Mouse (Mus musculus): ENCODE results near the gene Nos1. TPM values are rescaled to one million over a fixed set of nuclear protein-coding genes. Genes with fewer than 3 reads are reported as not detected.

Gene Nos1
- polyA plus RNA-seq, 1 experiment from 2014 or later, result 0.07 TPM

DNA sequence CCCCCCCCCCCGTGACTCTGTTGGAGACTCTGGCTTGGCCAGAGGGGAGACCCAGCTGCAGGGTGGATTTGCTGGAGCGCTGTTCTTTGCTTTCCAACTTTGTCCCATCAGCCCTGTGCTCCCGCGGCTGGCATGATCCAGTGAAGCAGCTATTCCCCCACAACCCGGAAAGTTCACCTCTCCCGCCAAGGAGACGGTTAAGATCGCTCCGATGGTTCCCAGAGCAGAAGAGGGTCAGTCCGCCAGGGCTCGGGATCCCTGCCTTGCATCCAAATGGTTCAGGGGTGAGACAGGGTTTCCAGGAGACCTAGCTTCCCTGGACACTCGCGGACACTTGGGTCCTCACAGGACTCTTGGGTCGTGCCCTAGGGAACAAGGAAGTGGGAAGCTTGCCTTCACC lies 61.9 kb downstream of the Nos1 start:
- H3K9me3 ChIP-seq (replicated peaks; ENCODE audit: control insufficient read depth, low read length), result no peaks in the 10 kb centered on the region
- H3K27ac ChIP-seq (ENCODE audit: low read length), result no peak overlapping the region
- 5% methylated on average over 14 of the region's 14 CpGs for WGBS (ENCODE audit: insufficient replicate concordance)
- H3K4me3 ChIP-seq (ENCODE audit: low read depth, low read length), result no peak overlapping the region
- no peak overlapping the region for H3K4me2 ChIP-seq (ENCODE audit: low read depth, low read length)
- peaks cover 34% of the 10 kb centered on the region for H3K27me3 ChIP-seq (ENCODE audit: control insufficient read depth, insufficient read depth, low read depth, low read length)
- ATAC-seq (ENCODE audit: low read depth), result no peak
- no peaks in the 10 kb centered on the region for H3K36me3 ChIP-seq (ENCODE audit: control insufficient read depth, insufficient read depth)
- no peaks in the 10 kb centered on the region for H3K4me1 ChIP-seq (ENCODE audit: control insufficient read depth, low read depth, low read length)
- H3K9ac ChIP-seq (ENCODE audit: low read depth, low read length), result no peak overlapping the region

DNA sequence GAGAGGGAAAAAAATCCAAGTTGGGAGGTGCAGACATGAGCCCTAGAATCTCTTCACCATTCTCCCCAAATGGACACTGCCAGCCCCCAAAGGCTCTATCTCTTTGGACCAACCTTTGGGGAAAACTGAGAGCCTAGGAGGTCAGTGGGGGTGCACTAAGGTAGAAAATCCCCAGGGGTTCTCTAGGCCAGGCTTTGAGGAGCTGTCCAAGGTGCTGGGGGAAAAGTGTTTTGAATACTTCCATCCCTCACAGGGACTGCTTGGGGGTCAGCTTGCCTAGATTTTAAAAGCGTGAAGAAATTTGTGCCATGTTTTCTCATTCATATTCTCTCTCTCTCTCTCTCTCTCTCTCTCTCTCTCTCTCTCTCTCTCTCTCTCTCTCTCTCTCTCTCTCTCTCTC lies 63.8 kb downstream of the Nos1 start:
- no peaks in the 10 kb centered on the region for H3K4me1 ChIP-seq (ENCODE audit: control insufficient read depth, low read depth, low read length)
- H3K4me2 ChIP-seq (ENCODE audit: low read depth, low read length), result no peak overlapping the region
- H3K4me3 ChIP-seq (ENCODE audit: low read depth, low read length), result no peak overlapping the region
- no peak overlapping the region for H3K27ac ChIP-seq (ENCODE audit: low read length)
- no peaks in the 10 kb centered on the region for H3K9me3 ChIP-seq (replicated peaks; ENCODE audit: control insufficient read depth, low read length)
- H3K9ac ChIP-seq (ENCODE audit: low read depth, low read length), result no peak overlapping the region
- H3K27me3 ChIP-seq (ENCODE audit: control insufficient read depth, insufficient read depth, low read depth, low read length), result peaks cover 34% of the 10 kb centered on the region
- H3K36me3 ChIP-seq (ENCODE audit: control insufficient read depth, insufficient read depth), result no peaks in the 10 kb centered on the region
- 19% methylated on average over 1 of the region's 1 CpGs for WGBS (ENCODE audit: insufficient replicate concordance)
- ATAC-seq (ENCODE audit: low read depth), result no peak

DNA sequence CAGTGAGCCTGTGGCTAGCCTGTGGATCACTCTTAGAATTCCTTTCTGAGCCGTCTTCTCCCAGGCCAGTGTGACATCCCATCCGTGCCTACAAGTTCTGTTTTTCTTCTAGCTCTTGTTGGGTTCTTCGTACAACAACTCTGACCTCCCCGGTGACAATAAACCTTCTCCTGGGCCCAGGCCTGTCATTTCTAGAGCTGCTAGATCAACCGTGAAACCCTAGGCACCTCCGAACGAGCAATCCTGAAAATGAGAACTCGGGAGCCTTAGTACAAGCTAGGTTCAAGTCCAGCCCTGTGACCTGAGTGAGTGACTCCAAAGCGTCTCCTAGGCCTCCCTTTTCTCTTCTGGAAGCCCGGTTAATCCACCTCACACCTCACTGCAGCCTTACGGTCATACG lies 69.6 kb downstream of the Nos1 start:
- Histone ChIP-seq H3K27me3 (ENCODE audit: control insufficient read depth, insufficient read depth, low read depth, low read length) (no peaks in the 10 kb centered on the region), H3K27ac (ENCODE audit: low read length) (no peak overlapping the region), H3K4me1 (ENCODE audit: control insufficient read depth, low read depth, low read length) (no peaks in the 10 kb centered on the region), H3K4me3 (ENCODE audit: low read depth, low read length) (no peak overlapping the region), H3K9ac (ENCODE audit: low read depth, low read length) (no peak overlapping the region), H3K4me2 (ENCODE audit: low read depth, low read length) (no peak overlapping the region), H3K9me3 (replicated peaks; ENCODE audit: control insufficient read depth, low read length) (no peaks in the 10 kb centered on the region), H3K36me3 (ENCODE audit: control insufficient read depth, insufficient read depth) (no peaks in the 10 kb centered on the region)
- 63% methylated on average over 12 of the region's 12 CpGs for whole genome bisulfite sequencing (ENCODE audit: insufficient replicate concordance)
- ATAC-seq (ENCODE audit: low read depth), result no peak

DNA sequence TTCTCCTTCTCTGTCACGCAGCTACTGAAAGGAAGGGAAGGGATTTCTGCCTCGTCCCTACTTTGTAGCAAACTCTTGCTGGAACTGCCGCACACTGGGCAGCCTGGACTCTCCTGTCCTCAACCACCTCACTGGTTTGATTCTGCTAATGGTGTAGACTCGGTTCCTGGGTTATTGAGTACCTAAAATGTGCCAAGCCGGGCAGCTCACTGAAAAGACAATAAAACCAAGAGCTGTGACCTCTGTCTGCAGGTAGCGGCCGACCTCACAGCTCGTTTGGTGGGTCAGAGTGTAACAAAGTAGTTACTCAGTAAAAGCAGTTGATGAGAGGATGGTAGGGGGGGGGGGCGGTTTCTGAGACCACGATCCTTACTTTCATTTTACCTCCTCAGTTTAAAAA lies 72.9 kb downstream of the Nos1 start:
- 49% methylated on average over 10 of the region's 10 CpGs for WGBS (ENCODE audit: insufficient replicate concordance)
- no peak for ATAC-seq (ENCODE audit: low read depth)
- no peaks in the 10 kb centered on the region for H3K36me3 ChIP-seq (ENCODE audit: control insufficient read depth, insufficient read depth)

DNA sequence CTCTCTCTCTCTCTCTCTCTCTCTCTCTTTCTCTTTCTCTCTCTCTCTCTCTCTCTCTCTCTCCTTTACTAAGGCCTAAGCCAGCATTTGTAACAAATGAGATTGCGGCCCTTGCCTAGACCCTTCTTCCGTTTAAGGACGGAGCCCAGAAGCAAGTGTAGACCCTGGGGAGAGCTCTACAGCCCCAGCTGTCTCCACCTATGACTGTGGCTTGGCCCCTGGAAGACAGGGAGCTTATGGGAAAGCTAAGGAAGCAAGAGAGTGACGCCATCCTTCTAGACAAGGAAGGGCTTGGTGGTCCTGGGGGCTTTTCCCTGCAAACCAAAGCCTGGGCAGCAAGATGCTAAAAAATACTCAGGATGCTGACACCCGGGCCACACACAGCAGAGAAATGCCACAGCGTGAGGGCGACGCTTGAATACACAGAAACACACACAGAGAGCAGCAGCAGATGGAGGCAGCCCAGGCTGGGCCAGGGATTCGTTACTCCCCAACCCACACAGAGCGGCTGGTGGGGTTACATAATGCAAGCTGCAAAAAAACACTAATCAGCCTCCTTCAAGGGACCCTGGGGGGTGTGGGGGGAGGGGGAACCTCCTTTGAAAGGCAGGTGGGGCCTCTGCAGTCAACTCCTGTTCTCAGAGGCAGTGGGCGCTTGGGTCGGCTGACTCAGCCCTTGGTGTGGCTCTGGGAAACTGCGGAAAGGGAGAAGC lies 83.9 kb downstream of the Nos1 start:
- no peak overlapping the region for H3K4me3 ChIP-seq (ENCODE audit: low read depth, low read length)
- H3K9ac ChIP-seq (ENCODE audit: low read depth, low read length), result no peak overlapping the region
- no peak overlapping the region for H3K4me2 ChIP-seq (ENCODE audit: low read depth, low read length)
- H3K4me1 ChIP-seq (ENCODE audit: control insufficient read depth, low read depth, low read length), result no peaks in the 10 kb centered on the region
- H3K27ac ChIP-seq (ENCODE audit: low read length), result no peak overlapping the region
- no peak for ATAC-seq (ENCODE audit: low read depth)
- no peaks in the 10 kb centered on the region for H3K27me3 ChIP-seq (ENCODE audit: control insufficient read depth, insufficient read depth, low read depth, low read length)
- 17% methylated on average over 13 of the region's 13 CpGs for WGBS (ENCODE audit: insufficient replicate concordance)
- no peaks in the 10 kb centered on the region for H3K9me3 ChIP-seq (replicated peaks; ENCODE audit: control insufficient read depth, low read length)
- H3K36me3 ChIP-seq (ENCODE audit: control insufficient read depth, insufficient read depth), result no peaks in the 10 kb centered on the region

More for the DNA sequence above, 72.9 kb downstream of the Nos1 start:
- Histone ChIP-seq H3K9ac (ENCODE audit: low read depth, low read length) (no peak overlapping the region), H3K4me2 (ENCODE audit: low read depth, low read length) (no peak overlapping the region), H3K27me3 (ENCODE audit: control insufficient read depth, insufficient read depth, low read depth, low read length) (no peaks in the 10 kb centered on the region), H3K4me3 (ENCODE audit: low read depth, low read length) (no peak overlapping the region), H3K9me3 (replicated peaks; ENCODE audit: control insufficient read depth, low read length) (no peaks in the 10 kb centered on the region), H3K4me1 (ENCODE audit: control insufficient read depth, low read depth, low read length) (no peaks in the 10 kb centered on the region), H3K27ac (ENCODE audit: low read length) (no peak overlapping the region)

DNA sequence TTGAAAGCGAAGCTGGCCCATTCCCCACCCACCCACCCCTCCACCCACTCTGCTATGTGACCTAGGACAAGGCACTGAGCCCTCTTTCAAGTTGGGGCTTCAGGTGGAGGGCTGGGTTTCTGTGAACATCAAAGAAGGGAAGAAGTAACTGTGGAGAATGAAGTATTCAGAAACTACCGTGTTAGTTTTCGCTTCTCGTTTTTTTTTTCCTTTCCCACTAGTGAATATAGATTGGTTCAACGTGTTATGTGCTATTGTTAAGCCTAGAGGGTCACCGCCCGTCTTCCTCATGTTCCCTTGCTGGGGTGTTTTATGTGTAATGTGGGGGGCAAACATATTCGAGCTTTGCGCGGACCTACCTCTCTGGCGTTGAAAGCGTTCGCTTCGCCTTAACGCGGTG lies 85.0 kb downstream of the Nos1 start:
- Histone ChIP-seq H3K9me3 (replicated peaks; ENCODE audit: control insufficient read depth, low read length) (no peaks in the 10 kb centered on the region), H3K4me3 (ENCODE audit: low read depth, low read length) (no peak overlapping the region), H3K27me3 (ENCODE audit: control insufficient read depth, insufficient read depth, low read depth, low read length) (no peaks in the 10 kb centered on the region), H3K27ac (ENCODE audit: low read length) (no peak overlapping the region), H3K9ac (ENCODE audit: low read depth, low read length) (no peak overlapping the region), H3K4me2 (ENCODE audit: low read depth, low read length) (no peak overlapping the region), H3K36me3 (ENCODE audit: control insufficient read depth, insufficient read depth) (no peaks in the 10 kb centered on the region), H3K4me1 (ENCODE audit: control insufficient read depth, low read depth, low read length) (no peaks in the 10 kb centered on the region)
- 53% methylated on average over 16 of the region's 16 CpGs for WGBS (ENCODE audit: insufficient replicate concordance)
- no peak for ATAC-seq (ENCODE audit: low read depth)

DNA sequence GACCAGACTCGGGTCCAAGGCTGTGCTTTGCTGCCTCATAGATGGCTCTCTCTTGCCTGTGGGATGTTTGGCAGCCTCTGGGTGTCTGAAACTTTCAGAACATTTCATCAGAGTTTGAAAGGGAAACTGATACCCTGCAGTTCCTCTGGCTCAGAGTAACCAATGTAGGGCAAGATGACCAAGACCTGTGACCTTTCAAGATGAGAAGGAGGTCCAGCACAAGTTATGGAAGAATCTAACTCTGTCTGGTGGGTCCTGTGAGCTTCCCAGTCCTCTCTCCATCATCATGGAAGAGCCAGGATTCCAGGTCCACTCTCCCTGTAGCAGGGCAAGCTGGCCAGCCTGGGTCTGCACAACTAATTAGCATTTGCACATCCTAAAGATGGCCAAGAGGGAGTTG lies 90.8 kb downstream of the Nos1 start:
- WGBS (ENCODE audit: insufficient replicate concordance), result 25% methylated on average over 1 of the region's 1 CpGs
- ATAC-seq (ENCODE audit: low read depth), result no peak
- H3K4me3 ChIP-seq (ENCODE audit: low read depth, low read length), result no peak overlapping the region
- H3K9me3 ChIP-seq (replicated peaks; ENCODE audit: control insufficient read depth, low read length), result no peaks in the 10 kb centered on the region
- no peaks in the 10 kb centered on the region for H3K27me3 ChIP-seq (ENCODE audit: control insufficient read depth, insufficient read depth, low read depth, low read length)
- no peaks in the 10 kb centered on the region for H3K36me3 ChIP-seq (ENCODE audit: control insufficient read depth, insufficient read depth)
- no peaks in the 10 kb centered on the region for H3K4me1 ChIP-seq (ENCODE audit: control insufficient read depth, low read depth, low read length)
- no peak overlapping the region for H3K9ac ChIP-seq (ENCODE audit: low read depth, low read length)
- H3K4me2 ChIP-seq (ENCODE audit: low read depth, low read length), result no peak overlapping the region
- H3K27ac ChIP-seq (ENCODE audit: low read length), result no peak overlapping the region

DNA sequence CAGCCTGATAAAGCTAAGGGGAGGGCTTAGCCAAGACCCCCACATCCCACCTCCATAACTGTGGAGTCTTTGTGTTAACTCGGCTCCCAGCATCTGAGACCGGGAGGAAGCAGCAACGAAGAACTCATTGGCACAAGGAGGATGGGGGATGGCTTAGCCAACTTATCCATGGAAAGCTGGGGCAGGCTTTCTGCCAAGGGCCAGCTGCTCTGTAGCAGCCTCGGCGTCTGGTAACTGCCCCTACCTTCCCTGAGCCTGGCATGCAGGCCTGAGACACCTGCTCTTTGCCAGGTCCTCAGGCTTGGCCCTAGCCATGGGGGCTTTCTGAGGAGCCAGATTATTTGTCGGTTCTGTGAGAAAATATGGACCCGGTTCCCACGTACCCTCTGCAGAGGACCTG lies 93.0 kb downstream of the Nos1 start:
- H3K27ac ChIP-seq (ENCODE audit: low read length), result no peak overlapping the region
- H3K4me2 ChIP-seq (ENCODE audit: low read depth, low read length), result no peak overlapping the region
- H3K27me3 ChIP-seq (ENCODE audit: control insufficient read depth, insufficient read depth, low read depth, low read length), result no peaks in the 10 kb centered on the region
- ATAC-seq (ENCODE audit: low read depth), result no peak
- H3K4me3 ChIP-seq (ENCODE audit: low read depth, low read length), result no peak overlapping the region
- no peaks in the 10 kb centered on the region for H3K36me3 ChIP-seq (ENCODE audit: control insufficient read depth, insufficient read depth)
- no peaks in the 10 kb centered on the region for H3K9me3 ChIP-seq (replicated peaks; ENCODE audit: control insufficient read depth, low read length)
- 70% methylated on average over 8 of the region's 8 CpGs for WGBS (ENCODE audit: insufficient replicate concordance)
- H3K9ac ChIP-seq (ENCODE audit: low read depth, low read length), result no peak overlapping the region
- no peaks in the 10 kb centered on the region for H3K4me1 ChIP-seq (ENCODE audit: control insufficient read depth, low read depth, low read length)

DNA sequence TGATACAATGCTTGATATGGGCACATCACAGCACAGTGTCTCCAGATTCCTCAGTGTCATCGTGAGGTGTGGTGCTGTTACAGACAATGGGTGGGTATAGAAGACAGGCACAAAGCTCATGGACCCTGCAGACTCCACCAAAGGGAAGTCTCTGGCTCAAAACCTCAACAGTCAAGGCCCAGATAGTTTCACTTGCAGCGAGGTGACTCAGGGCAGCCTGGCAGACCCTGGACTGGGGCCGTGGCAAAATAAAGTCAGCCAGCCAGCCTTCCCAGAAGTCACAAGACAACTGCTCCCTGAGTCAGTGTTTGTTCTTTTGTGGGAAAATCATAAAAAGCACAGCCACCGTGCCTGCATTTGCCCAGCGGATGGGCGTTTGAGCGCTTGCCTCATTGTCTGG lies 93.4 kb downstream of the Nos1 start:
- H3K27me3 ChIP-seq (ENCODE audit: control insufficient read depth, insufficient read depth, low read depth, low read length), result no peaks in the 10 kb centered on the region
- H3K4me2 ChIP-seq (ENCODE audit: low read depth, low read length), result no peak overlapping the region
- H3K9me3 ChIP-seq (replicated peaks; ENCODE audit: control insufficient read depth, low read length), result no peaks in the 10 kb centered on the region
- no peak for ATAC-seq (ENCODE audit: low read depth)
- 64% methylated on average over 7 of the region's 7 CpGs for WGBS (ENCODE audit: insufficient replicate concordance)
- no peak overlapping the region for H3K4me3 ChIP-seq (ENCODE audit: low read depth, low read length)
- no peak overlapping the region for H3K27ac ChIP-seq (ENCODE audit: low read length)
- no peak overlapping the region for H3K9ac ChIP-seq (ENCODE audit: low read depth, low read length)
- H3K4me1 ChIP-seq (ENCODE audit: control insufficient read depth, low read depth, low read length), result no peaks in the 10 kb centered on the region
- no peaks in the 10 kb centered on the region for H3K36me3 ChIP-seq (ENCODE audit: control insufficient read depth, insufficient read depth)
